Mouse (Mus musculus): Measurements from ENCODE around the gene Mylk2. TPM values are rescaled to one million over a fixed set of nuclear protein-coding genes. Genes with fewer than 3 reads are reported as not detected.

Gene Mylk2
- polyA plus RNA-seq, 1 experiment: 0.34 TPM

DNA sequence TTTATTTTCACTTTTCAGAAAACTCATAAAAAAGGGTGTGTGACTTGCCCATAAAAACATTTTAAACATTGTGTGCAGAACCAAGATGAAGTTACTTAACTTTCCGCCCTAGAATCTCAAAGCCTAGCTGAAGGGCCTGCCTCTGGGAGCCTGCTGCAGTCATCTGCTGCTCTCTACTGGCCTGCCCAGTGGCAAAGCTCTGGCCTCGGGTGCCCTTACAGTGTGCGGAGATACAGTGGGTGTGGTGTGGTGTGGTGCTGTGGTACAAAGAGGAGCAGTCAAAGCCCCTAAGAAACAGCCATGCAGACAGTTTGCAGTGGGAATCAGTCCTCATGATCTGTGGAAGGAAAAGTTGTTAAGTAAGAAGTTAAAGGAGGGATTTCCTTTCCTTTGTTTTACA lies 23.9 kb upstream of the Mylk2 start:
- TF ChIP-seq CTCF (IDR thresholded peaks at IDR 0.05; ENCODE audit: borderline replicate concordance, control insufficient read depth, extremely low read depth, insufficient read depth, low read length, poor library complexity) (no peak), POLR2A (IDR thresholded peaks at IDR 0.05; ENCODE audit: control insufficient read depth, extremely low read depth, insufficient read depth, low read length, poor library complexity) (no peak)
- DNase-seq: no peak
- WGBS: 89% methylated on average over 3 of the region's 3 CpGs

GRCm38 (mm10) chr2:152888774-152889173 lies 22.4 kb upstream of the Mylk2 start:
- WGBS: 94% methylated on average over 5 of the region's 5 CpGs
- peaks cover 86% of the 10 kb centered on the region for H3K36me3 ChIP-seq (ENCODE audit: control insufficient read depth, insufficient read depth, low read length)
- no peak for DNase-seq
- H3K27ac ChIP-seq (ENCODE audit: control insufficient read depth, insufficient read depth, low read length): no peak overlapping the region
- no peaks in the 10 kb centered on the region for H3K4me1 ChIP-seq (replicated peaks; ENCODE audit: control insufficient read depth, insufficient read depth, low read length)
- TF ChIP-seq POLR2A (IDR thresholded peaks at IDR 0.05; ENCODE audit: control insufficient read depth, extremely low read depth, insufficient read depth, low read length, poor library complexity): no peak
- TF ChIP-seq CTCF (IDR thresholded peaks at IDR 0.05; ENCODE audit: borderline replicate concordance, control insufficient read depth, extremely low read depth, insufficient read depth, low read length, poor library complexity): no peak
- no peaks in the 10 kb centered on the region for H3K27me3 ChIP-seq (ENCODE audit: control insufficient read depth, insufficient read depth, low read length)
- no peak overlapping the region for H3K4me3 ChIP-seq (ENCODE audit: control insufficient read depth, insufficient read depth, low read length)

More for the DNA sequence above, 23.9 kb upstream of the Mylk2 start:
- Histone ChIP-seq H3K27ac (ENCODE audit: control insufficient read depth, insufficient read depth, low read length) (no peak overlapping the region), H3K4me3 (ENCODE audit: control insufficient read depth, insufficient read depth, low read length) (no peak overlapping the region), H3K36me3 (ENCODE audit: control insufficient read depth, insufficient read depth, low read length) (peaks cover 83% of the 10 kb centered on the region), H3K27me3 (ENCODE audit: control insufficient read depth, insufficient read depth, low read length) (no peaks in the 10 kb centered on the region), H3K4me1 (replicated peaks; ENCODE audit: control insufficient read depth, insufficient read depth, low read length) (no peaks in the 10 kb centered on the region)

DNA sequence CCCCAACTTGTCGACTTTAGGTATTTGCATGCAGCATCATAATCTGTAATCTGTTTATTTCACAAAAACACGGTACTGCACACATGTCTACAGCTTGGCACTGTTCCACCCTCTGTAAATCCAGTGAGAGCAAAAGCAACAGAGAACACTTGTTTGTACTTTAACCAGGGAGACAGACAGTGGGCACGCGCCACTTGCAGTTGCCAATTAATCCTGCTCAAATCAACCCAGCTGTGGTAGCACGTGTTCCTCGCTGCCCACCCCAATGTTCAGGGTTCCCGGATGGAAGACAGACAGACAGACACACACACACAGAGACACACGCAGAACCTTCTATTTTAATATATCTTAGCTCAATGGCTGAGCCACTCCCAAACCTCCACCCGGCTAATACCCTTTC lies 15.3 kb upstream of the Mylk2 start:
- H3K27ac ChIP-seq (ENCODE audit: control insufficient read depth, insufficient read depth, low read length): no peak overlapping the region

GRCm38 (mm10) chr2:152896926-152897325 lies 14.2 kb upstream of the Mylk2 start:
- no peak overlapping the region for H3K27ac ChIP-seq (ENCODE audit: control insufficient read depth, insufficient read depth, low read length)
- H3K27me3 ChIP-seq (ENCODE audit: control insufficient read depth, insufficient read depth, low read length): no peaks in the 10 kb centered on the region
- WGBS: 92% methylated on average over 3 of the region's 3 CpGs
- no peak overlapping the region for H3K4me3 ChIP-seq (ENCODE audit: control insufficient read depth, insufficient read depth, low read length)
- DNase-seq: no peak
- peaks cover 31% of the 10 kb centered on the region for H3K36me3 ChIP-seq (ENCODE audit: control insufficient read depth, insufficient read depth, low read length)
- TF ChIP-seq POLR2A (IDR thresholded peaks at IDR 0.05; ENCODE audit: control insufficient read depth, extremely low read depth, insufficient read depth, low read length, poor library complexity) (no peak), CTCF (IDR thresholded peaks at IDR 0.05; ENCODE audit: borderline replicate concordance, control insufficient read depth, extremely low read depth, insufficient read depth, low read length, poor library complexity) (no peak)
- H3K4me1 ChIP-seq (replicated peaks; ENCODE audit: control insufficient read depth, insufficient read depth, low read length): no peaks in the 10 kb centered on the region

More for the DNA sequence above, 15.3 kb upstream of the Mylk2 start:
- TF ChIP-seq POLR2A (IDR thresholded peaks at IDR 0.05; ENCODE audit: control insufficient read depth, extremely low read depth, insufficient read depth, low read length, poor library complexity): no peak
- no peak for TF ChIP-seq CTCF (IDR thresholded peaks at IDR 0.05; ENCODE audit: borderline replicate concordance, control insufficient read depth, extremely low read depth, insufficient read depth, low read length, poor library complexity)
- H3K4me1 ChIP-seq (replicated peaks; ENCODE audit: control insufficient read depth, insufficient read depth, low read length): no peaks in the 10 kb centered on the region
- peaks cover 42% of the 10 kb centered on the region for H3K36me3 ChIP-seq (ENCODE audit: control insufficient read depth, insufficient read depth, low read length)
- DNase-seq: no peak
- WGBS: 97% methylated on average over 9 of the region's 9 CpGs
- H3K27me3 ChIP-seq (ENCODE audit: control insufficient read depth, insufficient read depth, low read length): no peaks in the 10 kb centered on the region
- H3K4me3 ChIP-seq (ENCODE audit: control insufficient read depth, insufficient read depth, low read length): no peak overlapping the region

DNA sequence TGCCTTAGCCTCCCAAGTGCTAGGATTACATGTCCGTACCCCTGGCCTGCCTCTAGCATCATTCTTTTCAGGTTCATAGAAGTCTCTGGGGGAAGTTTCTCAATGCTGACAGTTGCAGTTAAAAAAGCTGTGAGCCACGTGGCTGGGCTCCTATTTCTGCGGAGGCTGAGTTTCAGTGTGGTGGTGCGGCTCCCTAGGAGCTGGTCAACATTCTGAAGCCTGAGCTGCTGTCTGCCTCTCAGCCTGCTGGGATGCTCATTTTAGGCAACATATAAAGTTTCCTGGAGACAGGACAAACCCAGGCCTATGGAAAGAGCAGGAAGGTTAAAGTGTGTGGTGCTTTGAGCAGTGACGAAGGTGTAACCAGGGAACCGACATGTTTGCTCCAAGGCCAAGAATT lies 12.1 kb upstream of the Mylk2 start:
- Histone ChIP-seq H3K27me3 (ENCODE audit: control insufficient read depth, insufficient read depth, low read length) (no peaks in the 10 kb centered on the region), H3K4me1 (replicated peaks; ENCODE audit: control insufficient read depth, insufficient read depth, low read length) (peaks cover 7% of the 10 kb centered on the region), H3K27ac (ENCODE audit: control insufficient read depth, insufficient read depth, low read length) (no peak overlapping the region), H3K4me3 (ENCODE audit: control insufficient read depth, insufficient read depth, low read length) (no peak overlapping the region), H3K36me3 (ENCODE audit: control insufficient read depth, insufficient read depth, low read length) (peaks cover 10% of the 10 kb centered on the region)
- no peak for DNase-seq
- 97% methylated on average over 6 of the region's 6 CpGs for WGBS
- TF ChIP-seq CTCF (IDR thresholded peaks at IDR 0.05; ENCODE audit: borderline replicate concordance, control insufficient read depth, extremely low read depth, insufficient read depth, low read length, poor library complexity) (no peak), POLR2A (IDR thresholded peaks at IDR 0.05; ENCODE audit: control insufficient read depth, extremely low read depth, insufficient read depth, low read length, poor library complexity) (no peak)

DNA sequence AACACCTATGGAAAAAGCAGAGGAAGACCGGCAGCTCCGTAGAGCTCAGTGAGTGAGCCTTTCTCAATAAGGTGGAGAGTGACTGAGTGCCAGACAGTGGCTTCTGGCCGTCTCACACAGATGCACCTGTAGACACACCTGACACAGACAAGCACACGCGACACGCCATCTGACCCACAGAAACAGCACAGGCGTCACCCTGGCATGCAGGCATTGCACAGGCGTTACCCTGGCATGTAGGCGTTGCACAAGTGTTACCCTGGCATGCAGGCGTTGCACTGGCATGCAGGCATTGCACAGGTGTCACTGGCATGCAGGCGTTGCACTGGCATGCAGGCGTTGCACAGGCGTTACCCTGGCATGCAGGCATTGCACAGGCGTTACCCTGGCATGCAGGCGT lies 9.9 kb upstream of the Mylk2 start:
- no peak for DNase-seq
- TF ChIP-seq POLR2A (IDR thresholded peaks at IDR 0.05; ENCODE audit: control insufficient read depth, extremely low read depth, insufficient read depth, low read length, poor library complexity) (no peak), CTCF (IDR thresholded peaks at IDR 0.05; ENCODE audit: borderline replicate concordance, control insufficient read depth, extremely low read depth, insufficient read depth, low read length, poor library complexity) (no peak)
- Histone ChIP-seq H3K27me3 (ENCODE audit: control insufficient read depth, insufficient read depth, low read length) (no peaks in the 10 kb centered on the region), H3K4me3 (ENCODE audit: control insufficient read depth, insufficient read depth, low read length) (no peak overlapping the region), H3K36me3 (ENCODE audit: control insufficient read depth, insufficient read depth, low read length) (no peaks in the 10 kb centered on the region), H3K4me1 (replicated peaks; ENCODE audit: control insufficient read depth, insufficient read depth, low read length) (peaks cover 23% of the 10 kb centered on the region), H3K27ac (ENCODE audit: control insufficient read depth, insufficient read depth, low read length) (no peak overlapping the region)
- WGBS: 97% methylated on average over 15 of the region's 15 CpGs

DNA sequence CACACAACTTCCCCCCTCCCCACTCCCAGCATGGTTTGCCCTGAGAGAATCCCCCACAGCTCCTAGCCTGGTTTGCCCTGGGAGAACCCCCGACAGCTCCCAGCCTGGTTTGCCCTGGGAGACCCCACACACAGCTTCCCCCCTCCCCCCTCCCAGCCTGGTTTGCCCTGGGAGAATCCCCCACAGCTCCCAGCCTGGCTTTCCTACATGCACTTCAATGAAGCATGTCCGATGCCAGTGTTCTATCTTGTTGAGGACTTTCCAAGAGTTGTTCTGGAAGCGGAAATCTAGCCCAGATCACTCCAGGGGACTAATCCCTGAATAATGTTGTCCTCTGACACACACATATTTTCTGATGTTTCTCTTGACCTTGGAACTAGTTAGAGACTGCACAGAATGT lies 8.5 kb upstream of the Mylk2 start:
- DNase-seq: no peak
- no peak for TF ChIP-seq CTCF (IDR thresholded peaks at IDR 0.05; ENCODE audit: borderline replicate concordance, control insufficient read depth, extremely low read depth, insufficient read depth, low read length, poor library complexity)
- TF ChIP-seq POLR2A (IDR thresholded peaks at IDR 0.05; ENCODE audit: control insufficient read depth, extremely low read depth, insufficient read depth, low read length, poor library complexity): no peak
- Histone ChIP-seq H3K27ac (ENCODE audit: control insufficient read depth, insufficient read depth, low read length) (no peak overlapping the region), H3K36me3 (ENCODE audit: control insufficient read depth, insufficient read depth, low read length) (no peaks in the 10 kb centered on the region), H3K27me3 (ENCODE audit: control insufficient read depth, insufficient read depth, low read length) (no peaks in the 10 kb centered on the region), H3K4me3 (ENCODE audit: control insufficient read depth, insufficient read depth, low read length) (no peak overlapping the region), H3K4me1 (replicated peaks; ENCODE audit: control insufficient read depth, insufficient read depth, low read length) (peaks cover 37% of the 10 kb centered on the region)
- 90% methylated on average over 3 of the region's 3 CpGs for WGBS

All from thymus, adult 2 months (tissue).